Mouse (Mus musculus) T-helper 2 cell (primary cell): ENCODE results near the gene Lrrc8b.

Source experiments
- in situ Hi-C: fragments of 300-600 bp; cut with MboI, MseI; formaldehyde crosslinking; loops from one replicate; pipeline ENCODE4 v1.15.1; 2025; ENCODE audit warnings: high pct_unique_total_duplicates

The Lrrc8b gene

DNA sequence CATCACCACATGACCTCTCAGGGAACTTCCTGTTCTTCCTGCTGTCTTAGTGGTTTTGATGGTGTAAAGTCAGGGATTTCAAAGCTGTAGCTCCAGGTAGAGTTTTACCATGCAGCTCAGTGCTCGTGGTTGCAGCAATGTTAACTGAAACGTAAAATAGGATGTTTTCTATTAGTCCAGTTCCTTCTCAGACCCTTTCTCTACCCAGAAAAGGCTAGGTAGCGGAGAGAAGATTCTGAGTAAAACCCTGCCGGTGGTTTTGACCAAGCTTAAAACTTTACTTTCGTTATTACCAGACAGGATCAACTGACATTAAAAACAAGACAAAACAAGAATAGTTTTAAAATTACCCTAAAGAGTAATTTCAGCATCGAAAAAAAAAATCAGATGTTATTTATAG, 100.0 kb downstream of the Lrrc8b start:
- in situ Hi-C loops = loop anchor here (10.0 to 25.0 kb wide), 2 partner anchors 1003 to 1621 kb away; partner anchors contain the start of gene BC005561

DNA sequence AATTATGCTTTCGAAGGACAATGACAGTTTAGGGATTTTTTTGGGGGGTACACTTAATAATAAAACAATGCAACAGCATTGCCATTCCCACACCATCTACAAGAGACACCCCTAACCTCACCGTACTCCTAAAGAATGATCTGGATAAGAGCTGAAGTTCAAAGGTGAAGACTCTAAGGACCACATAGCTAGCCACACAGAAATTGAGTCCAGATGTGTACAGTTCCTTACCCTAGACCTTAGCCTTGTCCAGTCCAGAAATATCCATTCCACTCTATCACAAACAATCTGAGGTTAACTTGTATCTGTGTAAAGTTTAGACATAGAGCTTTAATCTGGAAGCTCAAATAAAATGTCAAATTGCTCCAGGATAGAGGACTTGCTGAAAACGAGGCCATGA, 100.7 kb downstream of the Lrrc8b start:
- in situ Hi-C loops = loop anchor here (10.0 to 25.0 kb wide), 2 partner anchors 1004 to 1621 kb away; partner anchors contain the start of gene BC005561

DNA sequence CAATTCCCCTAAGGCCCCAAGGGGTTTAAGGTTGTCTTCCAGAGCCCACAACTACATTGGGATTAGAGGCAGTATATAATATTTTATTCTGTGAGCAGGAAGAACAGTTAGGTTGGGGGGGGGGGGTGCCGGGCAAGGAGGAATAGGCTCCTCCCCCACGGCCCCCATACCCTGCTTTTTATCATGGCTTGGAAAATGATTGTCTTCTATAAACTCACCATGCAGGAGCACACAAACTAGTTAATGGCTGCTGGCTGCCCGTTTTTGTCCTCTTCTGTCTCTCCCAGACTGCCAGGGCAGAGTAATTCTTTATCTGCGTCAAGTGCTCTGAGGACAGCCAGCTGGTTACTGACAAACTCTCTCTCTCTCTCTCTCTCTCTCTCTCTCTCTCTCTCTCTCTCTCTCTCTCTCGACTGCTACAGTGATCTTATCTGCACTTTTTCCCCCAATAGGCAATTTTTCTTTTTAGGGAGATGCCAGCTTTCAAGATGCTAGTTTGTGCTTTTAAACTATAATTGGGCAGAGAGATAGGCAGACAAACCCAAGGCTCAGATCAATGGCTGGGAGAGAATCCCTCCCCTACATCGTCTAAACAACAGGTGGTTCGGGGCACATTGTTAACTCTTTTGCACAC, 102.5 kb downstream of the Lrrc8b start:
- in situ Hi-C loops = loop anchor here (10.0 to 25.0 kb wide), 2 partner anchors 1006 to 1623 kb away; partner anchors contain the start of gene BC005561

- in situ Hi-C loops = loop anchor here (10.0 to 25.0 kb wide), 2 partner anchors 1006 to 1624 kb away; partner anchors contain the start of gene BC005561
Measured at GRCm38 (mm10) chr5:105518626-105519095, 103.1 kb downstream of the Lrrc8b start.

DNA sequence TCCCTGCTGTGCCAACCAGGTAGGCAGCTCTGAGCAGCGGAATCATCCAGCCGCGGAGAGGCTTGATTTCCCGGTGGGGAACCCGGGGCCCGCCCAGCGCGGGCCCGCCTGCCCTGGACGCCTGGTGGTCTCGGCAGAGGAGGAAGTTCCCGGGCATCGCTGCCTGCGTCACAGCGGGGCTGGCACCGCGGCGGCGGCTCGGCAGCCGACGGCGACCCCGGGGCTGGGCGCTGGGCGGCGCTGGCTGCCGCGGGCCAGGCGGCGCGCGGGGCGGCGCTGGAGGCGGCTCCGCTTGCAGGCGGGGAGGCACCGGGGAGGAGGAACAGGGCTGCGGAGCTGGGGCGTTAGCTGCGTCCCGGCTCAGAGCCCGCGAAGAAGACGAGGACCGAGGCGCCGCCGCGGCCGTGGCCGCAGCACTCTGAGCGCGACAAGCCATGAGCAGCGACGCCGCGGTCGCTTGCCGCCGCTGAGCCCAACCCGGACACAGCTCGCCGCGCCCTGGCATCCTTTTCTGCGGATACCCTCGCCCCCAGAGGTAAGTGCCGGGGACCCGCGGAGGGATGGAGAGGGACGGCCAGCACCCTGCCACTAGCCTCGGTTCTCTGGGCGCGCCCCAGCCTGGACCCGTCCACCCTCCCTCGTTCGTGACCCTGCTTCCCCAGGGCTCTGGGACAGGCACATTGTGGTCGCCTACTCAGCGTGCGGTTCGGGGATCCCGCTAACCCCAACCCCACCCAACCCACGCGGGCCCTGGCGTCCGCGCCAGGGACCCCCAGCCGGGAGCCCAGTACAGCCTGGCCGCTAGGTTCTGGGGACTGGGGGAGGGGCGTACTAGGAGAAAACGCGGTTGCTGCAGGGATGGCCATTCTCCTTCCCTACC, 103.8 kb downstream of the Lrrc8b start, which contains the start of gene Lrrc8c:
TSS of gene Lrrc8c (plus strand) at position 293 of the 880 bp plus-strand sequence.
- in situ Hi-C loops = loop anchor here (10.0 to 25.0 kb wide), 2 partner anchors 1007 to 1625 kb away; partner anchors contain the start of gene BC005561

DNA sequence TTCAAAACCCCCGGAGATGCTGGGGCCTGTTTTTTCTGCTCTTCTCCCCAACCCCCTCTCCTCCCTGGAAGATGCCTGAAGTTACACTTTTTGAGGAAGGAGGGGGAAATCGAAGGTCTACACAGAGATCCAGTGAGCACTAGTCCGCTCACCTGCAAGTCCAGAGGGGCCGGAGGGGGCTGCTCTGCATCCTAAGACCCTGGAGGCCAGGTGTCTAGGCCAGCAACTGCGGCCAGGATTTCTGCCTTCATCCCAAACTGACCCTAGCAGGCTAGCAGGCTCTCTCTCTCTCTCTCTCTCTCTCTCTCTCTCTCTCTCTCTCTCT, 104.4 kb downstream of the Lrrc8b start:
- in situ Hi-C loops = loop anchor here (10.0 to 25.0 kb wide), 2 partner anchors 1008 to 1625 kb away; partner anchors contain the start of gene BC005561

GRCm38 (mm10) chr5:105520442-105520965, 104.9 kb downstream of the Lrrc8b start:
- in situ Hi-C loops = loop anchor here (25.0 kb wide), 1 partner anchor 1008 kb away; the partner anchor contains the start of gene BC005561

GRCm38 (mm10) chr5:105523452-105523851, 107.9 kb downstream of the Lrrc8b start:
- in situ Hi-C loops = loop anchor here (25.0 kb wide), 1 partner anchor 1011 kb away; the partner anchor contains the start of gene BC005561

DNA sequence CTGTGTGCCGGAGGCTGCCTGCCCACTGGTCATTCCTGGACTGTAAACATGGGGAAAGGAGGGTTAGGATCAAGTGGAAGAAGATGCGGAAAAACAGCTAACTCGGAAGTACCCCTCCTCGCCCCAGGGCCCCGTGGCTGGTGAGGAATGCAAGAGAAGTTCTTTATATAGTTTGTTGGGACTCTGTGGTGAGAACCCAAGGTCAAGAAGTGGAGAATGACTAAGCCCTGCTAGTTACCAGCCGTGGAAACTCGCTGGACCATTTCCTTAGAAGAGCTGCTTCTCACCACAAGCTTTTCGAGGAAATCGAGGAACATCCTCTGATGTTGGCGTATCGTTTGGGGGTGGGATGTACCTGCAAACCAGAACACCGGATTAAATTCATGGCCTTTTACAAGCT, 109.4 kb downstream of the Lrrc8b start:
- in situ Hi-C loops = no loop called here

DNA sequence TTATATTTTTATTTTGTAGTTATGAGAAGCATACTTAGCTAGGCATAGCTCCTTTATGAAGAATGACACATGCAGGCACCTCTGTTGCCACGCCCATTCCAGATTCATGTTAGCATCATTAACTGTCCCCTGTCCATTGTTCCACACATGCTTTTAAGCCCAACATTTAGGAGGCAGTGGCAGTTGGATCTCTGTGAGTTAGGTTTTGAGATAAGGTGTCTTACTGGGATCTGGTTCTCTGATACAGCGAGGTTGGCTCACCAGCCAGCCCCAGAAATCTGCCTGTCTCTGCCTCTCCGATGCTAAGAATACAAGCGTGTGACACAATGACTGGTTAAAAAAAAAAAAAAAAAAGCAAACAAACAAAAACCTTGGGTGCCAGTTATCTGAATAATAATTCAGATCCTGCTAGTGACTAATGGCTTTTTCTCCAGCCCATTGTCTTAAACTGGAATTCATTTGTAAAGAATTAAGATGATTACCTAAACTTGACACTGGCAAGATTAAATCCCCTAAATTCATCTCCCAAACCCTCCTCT, 110.6 kb downstream of the Lrrc8b start:
- in situ Hi-C loops = no loop called here

DNA sequence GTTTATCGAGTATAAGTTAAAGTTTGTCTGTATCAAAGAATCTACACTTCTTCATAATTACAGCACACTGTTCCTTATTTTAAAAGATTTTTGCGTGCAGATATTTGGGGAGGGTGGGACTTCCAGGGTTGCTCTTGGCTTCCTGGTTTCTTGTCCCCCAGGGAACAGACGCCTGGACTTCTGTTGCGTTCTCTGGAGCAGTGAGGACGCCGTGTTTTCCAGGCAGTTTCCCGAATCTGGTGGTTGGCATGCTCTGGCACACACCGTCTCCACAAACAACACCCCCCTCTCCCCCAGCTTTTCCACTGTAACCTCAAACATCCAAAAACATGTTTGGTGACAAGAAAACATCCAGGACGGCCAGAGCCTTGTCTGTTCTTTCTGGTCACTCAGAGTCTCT, 111.2 kb downstream of the Lrrc8b start:
- in situ Hi-C loops = no loop called here

DNA sequence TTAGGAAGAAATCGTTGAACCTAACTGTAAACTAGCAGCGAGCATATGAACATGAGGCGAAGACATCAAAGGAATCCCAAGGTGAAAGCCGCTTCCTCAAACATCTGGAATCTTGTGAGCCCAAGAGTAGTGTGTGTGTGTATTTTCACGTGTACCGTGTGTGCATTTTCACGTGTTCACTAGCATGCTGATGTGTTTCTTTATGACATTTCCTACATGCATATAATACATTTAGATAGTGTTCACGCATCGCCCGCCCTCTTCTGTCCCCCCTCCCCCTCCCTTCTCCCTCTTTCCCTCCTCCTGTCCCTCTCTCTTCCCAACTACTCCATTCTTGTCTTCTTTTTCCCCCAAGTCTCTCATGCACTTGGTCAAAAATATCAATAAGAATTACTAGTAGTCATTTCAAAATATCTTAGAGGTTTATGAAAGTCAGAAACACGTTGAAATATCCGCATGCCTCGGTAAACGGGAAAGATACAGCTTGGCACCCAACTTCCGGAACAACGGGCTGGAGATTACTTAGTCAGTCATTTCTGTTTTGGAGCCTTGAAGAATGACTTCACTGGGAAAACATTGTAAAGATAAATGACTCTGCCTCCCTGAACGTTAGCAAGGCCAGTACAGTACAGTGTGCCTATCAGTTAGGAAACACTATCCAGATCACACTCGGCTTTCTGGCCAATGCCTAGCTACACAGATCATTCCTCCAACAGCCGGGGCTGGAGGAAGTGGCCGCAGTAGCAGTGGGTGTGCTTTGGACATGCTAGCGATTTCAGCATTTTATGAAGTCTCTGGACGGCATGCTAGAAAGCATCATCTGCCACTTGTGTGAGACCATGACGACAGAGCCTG, 112.1 kb downstream of the Lrrc8b start:
- in situ Hi-C loops = no loop called here

GRCm38 (mm10) chr5:105530576-105530975, 115.0 kb downstream of the Lrrc8b start:
- in situ Hi-C loops = no loop called here

GRCm38 (mm10) chr5:105535186-105535585, 119.6 kb downstream of the Lrrc8b start:
- in situ Hi-C loops = no loop called here

- in situ Hi-C loops = no loop called here
Measured at GRCm38 (mm10) chr5:105536172-105536571, 120.6 kb downstream of the Lrrc8b start.

GRCm38 (mm10) chr5:105537101-105537723, 121.6 kb downstream of the Lrrc8b start:
- in situ Hi-C loops = no loop called here
